ENCODE assay signal across 1 mouse cellular context in genomic region chr17:35379369-35379728, GRCm38 (mm10).
TF ChIP-seq lines count a peak whose summit lies in the region.

Gene H2-Q4, plus strand, starts transcription at chr17:35379617.

TF ChIP-seq in CH12.LX, 34 proteins besides CTCF, POLR2A, EP300 and RAD21 (continued from another document):
- TF ChIP-seq CHD1 (IDR thresholded peaks at IDR 0.05; ENCODE audit: low read depth, low read length) = no peak
- TF ChIP-seq GABPA (IDR thresholded peaks at IDR 0.05; ENCODE audit: insufficient replicate concordance, low read depth, low read length) = no peak
- TF ChIP-seq PAX5 (IDR thresholded peaks at IDR 0.05; ENCODE audit: low read length) = no peak
- TF ChIP-seq E2F4 (IDR thresholded peaks at IDR 0.05; ENCODE audit: insufficient replicate concordance, low read depth, low read length) = peak; percentile 46; the same call in 1 of the 2 replicates
- TF ChIP-seq CHD2 (IDR thresholded peaks at IDR 0.05; ENCODE audit: low read length) = peak; percentile 99
- TF ChIP-seq ELF1 (IDR thresholded peaks at IDR 0.05; ENCODE audit: low read depth, low read length) = no peak
- TF ChIP-seq IRF4 (IDR thresholded peaks at IDR 0.05; ENCODE audit: low read depth, low read length) = peak; percentile 99
- TF ChIP-seq ZMIZ1 (IDR thresholded peaks at IDR 0.05; ENCODE audit: low read depth, low read length) = peak; percentile 93
- TF ChIP-seq JUND (conservative IDR thresholded peaks at IDR 0.05; ENCODE audit: low read depth, low read length) = no peak
- no peak; the same call in 1 of the 2 replicates for TF ChIP-seq SIN3A (IDR thresholded peaks at IDR 0.05; ENCODE audit: low read length)
- TF ChIP-seq MAFK (IDR thresholded peaks at IDR 0.05; ENCODE audit: insufficient replicate concordance, low read length) = no peak
- TF ChIP-seq BHLHE40 (IDR thresholded peaks at IDR 0.05; ENCODE audit: low read depth, low read length) = no peak
- TF ChIP-seq USF1 (IDR thresholded peaks at IDR 0.05; ENCODE audit: low read depth, low read length) = no peak
- TF ChIP-seq MEF2A (IDR thresholded peaks at IDR 0.05; ENCODE audit: borderline replicate concordance, low read depth, low read length) = peak; percentile 77
- peak; percentile 98 for TF ChIP-seq NELFE (IDR thresholded peaks at IDR 0.05; ENCODE audit: low read depth, low read length)
